Mouse (Mus musculus): ENCODE data around the gene Rnf144a.

DNA sequence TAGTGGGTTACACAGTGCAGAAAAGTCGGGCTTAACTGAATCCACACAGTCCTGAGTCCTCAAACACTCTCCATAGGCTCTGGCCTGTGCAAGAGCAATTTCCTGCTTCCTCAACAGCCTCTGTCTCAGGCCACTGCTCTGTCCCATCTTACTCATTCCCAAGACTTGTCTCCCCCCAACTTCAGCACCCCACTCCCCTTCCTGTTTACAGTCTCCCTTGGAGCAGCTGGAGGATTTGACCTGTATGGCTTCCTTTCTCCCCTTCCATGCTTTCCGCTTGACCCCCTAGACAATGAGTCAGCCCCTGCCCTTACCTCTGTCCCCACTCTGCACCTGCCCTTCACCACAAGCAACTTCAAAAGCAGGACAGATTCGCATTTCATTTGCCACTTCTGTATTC lies 72.4 kb downstream of the Rnf144a start:
- TF ChIP-seq MAFK (IDR thresholded peaks at IDR 0.05; ENCODE audit: borderline replicate concordance, low read depth, low read length) (no peak), ZKSCAN1 (IDR thresholded peaks at IDR 0.05; ENCODE audit: low read depth, low read length) (no peak), ETS1 (IDR thresholded peaks at IDR 0.05; ENCODE audit: low read depth, low read length) (no peak)

Measured in MEL (cell line).